ENCODE assay signal across 14 mouse cellular contexts in genomic region chr13:20916698-20917511, GRCm38 (mm10).
DNase-seq lines count a peak whose midpoint lies in the region; ATAC-seq and TF ChIP-seq lines count a peak whose summit lies in the region.
"Had no signal": no experiment of that assay in that cellular context is flagged by ENCODE, and none has a peak within 500 bp of the region (broad histone marks: within the 10 kb centered on the region; RNA-seq: fewer than 3 reads in every experiment).

No protein-coding gene starts in this region.

- no peaks in the 10 kb centered on the region for H3K9me3 ChIP-seq in embryonic facial prominence, embryonic 15.5 days (replicated peaks)
- H3K9me3 ChIP-seq in hindbrain, postnatal 0 days (ENCODE audit: low read length) = no peaks in the 10 kb centered on the region
- no peaks in the 10 kb centered on the region for H3K9me3 ChIP-seq in neural tube, embryonic 14.5 days (ENCODE audit: control insufficient read depth, low read length)
- H3K9me3 ChIP-seq: kidney, embryonic 15.5 days; stomach, embryonic 15.5 days had no signal

- H3K4me3 ChIP-seq in embryonic facial prominence, embryonic 15.5 days (replicated peaks) = no peak overlapping the region
- H3K4me3 ChIP-seq in hindbrain, postnatal 0 days (ENCODE audit: low read length) = no peak overlapping the region
- no peak overlapping the region for H3K4me3 ChIP-seq in neural tube, embryonic 14.5 days (ENCODE audit: low read depth, low read length)
- H3K4me3 ChIP-seq: kidney, embryonic 15.5 days; stomach, embryonic 15.5 days had no signal

- H3K36me3 ChIP-seq in embryonic facial prominence, embryonic 15.5 days = no peaks in the 10 kb centered on the region
- H3K36me3 ChIP-seq in hindbrain, postnatal 0 days (ENCODE audit: insufficient read depth, low read length) = no peaks in the 10 kb centered on the region
- no peaks in the 10 kb centered on the region for H3K36me3 ChIP-seq in neural tube, embryonic 14.5 days (ENCODE audit: control insufficient read depth, insufficient read depth, low read length)
- H3K36me3 ChIP-seq: kidney, embryonic 15.5 days; stomach, embryonic 15.5 days had no signal

- H3K4me1 ChIP-seq in embryonic facial prominence, embryonic 15.5 days = no peaks in the 10 kb centered on the region
- H3K4me1 ChIP-seq in hindbrain, postnatal 0 days (ENCODE audit: insufficient read depth, low read length) = 0 out of 2 replicates have a peak, but pooled peaks cover 4% of the 10 kb centered on the region
- no peaks in the 10 kb centered on the region for H3K4me1 ChIP-seq in neural tube, embryonic 14.5 days (ENCODE audit: control insufficient read depth, insufficient read depth, low read length)
- H3K4me1 ChIP-seq: kidney, embryonic 15.5 days; stomach, embryonic 15.5 days had no signal

- H3K4me2 ChIP-seq in embryonic facial prominence, embryonic 15.5 days (replicated peaks) = no peak overlapping the region
- H3K4me2 ChIP-seq in hindbrain, postnatal 0 days (ENCODE audit: low read depth, low read length) = no peak overlapping the region
- no peak overlapping the region for H3K4me2 ChIP-seq in neural tube, embryonic 14.5 days (ENCODE audit: low read depth, low read length)
- H3K4me2 ChIP-seq: heart, embryonic 11.5 days; kidney, embryonic 15.5 days; stomach, embryonic 15.5 days had no signal

- no peaks in the 10 kb centered on the region for H3K27me3 ChIP-seq in embryonic facial prominence, embryonic 15.5 days
- no peaks in the 10 kb centered on the region for H3K27me3 ChIP-seq in hindbrain, postnatal 0 days (ENCODE audit: insufficient read depth, low read length)
- no peaks in the 10 kb centered on the region for H3K27me3 ChIP-seq in neural tube, embryonic 14.5 days (ENCODE audit: control insufficient read depth, insufficient read depth, low read length)
- H3K27me3 ChIP-seq: kidney, embryonic 15.5 days; stomach, embryonic 15.5 days had no signal

- peak; percentile 30 for DNase-seq in layer of hippocampus, adult 9-11 months
- DNase-seq in layer of hippocampus, postnatal 25 days (ENCODE audit: extremely low spot score in 1 of 2, low spot score in 1 of 2) = no peak
- DNase-seq in hindbrain, postnatal 0 days (ENCODE audit: low spot score) = peak; percentile 42
- no peak for DNase-seq in ovary, postnatal 14 days (ENCODE audit: low spot score)
- DNase-seq in Muller cell, postnatal 12 days (ENCODE audit: inconsistent ontology term) = no peak
- DNase-seq: cerebellum, postnatal 14 days; lung, adult 2 months; thymus, postnatal 4 days had no signal

- H3K27ac ChIP-seq in embryonic facial prominence, embryonic 15.5 days (replicated peaks) = no peak overlapping the region
- peak overlapping the region; percentile 34; the same call in 1 of the 2 replicates for H3K27ac ChIP-seq in hindbrain, postnatal 0 days
- no peak overlapping the region for H3K27ac ChIP-seq in neural tube, embryonic 14.5 days (ENCODE audit: low read depth, low read length)
- H3K27ac ChIP-seq: kidney, embryonic 15.5 days; stomach, embryonic 15.5 days had no signal

- WGBS in embryonic facial prominence, embryonic 15.5 days = 62% methylated on average over 10 of the region's 10 CpGs
- 54% methylated on average over 10 of the region's 10 CpGs for WGBS in hindbrain, postnatal 0 days
- 48% methylated on average over 10 of the region's 10 CpGs for WGBS in neural tube, embryonic 14.5 days

- H3K9ac ChIP-seq in embryonic facial prominence, embryonic 15.5 days = no peak overlapping the region
- no peak overlapping the region for H3K9ac ChIP-seq in hindbrain, postnatal 0 days (replicated peaks; ENCODE audit: low read length)
- H3K9ac ChIP-seq in neural tube, embryonic 14.5 days (replicated peaks; ENCODE audit: low read depth, low read length) = no peak overlapping the region
- H3K9ac ChIP-seq: kidney, embryonic 15.5 days; stomach, embryonic 15.5 days had no signal

- ATAC-seq in embryonic facial prominence, embryonic 15.5 days (ENCODE audit: insufficient number of reproducible peaks, low FRiP score, low TSS enrichment, low read depth) = peak; percentile 57; the same call in 1 of the 2 replicates
- ATAC-seq in hindbrain, postnatal 0 days = peak; percentile 71
- ATAC-seq in neural tube, embryonic 14.5 days (ENCODE audit: low read depth) = peak; percentile 75; the same call in 1 of the 2 replicates
- ATAC-seq: CD4-positive, CD25-positive, alpha-beta regulatory T cell, adult 4 months had no signal

- no peak for TF ChIP-seq CTCF in hindbrain, postnatal 0 days (IDR thresholded peaks at IDR 0.05; ENCODE audit: low read depth)

Comparison
In these comparisons a context has a peak if more than half of its experiments do, and no peak if none do; other contexts are left out.
1. DNase-seq: peak in layer of hippocampus, adult 9-11 months (single experiment) and hindbrain, postnatal 0 days (single experiment); none in layer of hippocampus, postnatal 25 days (0 of 2), ovary, postnatal 14 days (single experiment) and Muller cell, postnatal 12 days (single experiment).
2. Peak in every context shown above with its lines, with median percentiles within 50 percentile points of each other: ATAC-seq.